Mouse (Mus musculus) limb, embryonic 14.5 days (tissue): ENCODE measurements at regions not wholly inside any gene's neighbourhood (a gene's known extent, or its start where the extent isn't known, plus 50 kb on each side); places are given as distances from the start of the nearest gene placed in this dataset.

Experiments
- ATAC-seq: fragments of 200-750 bp; cut with Nextera tagmentation; 2 replicates; pipeline ENCODE4 v1.8.0; 2017; ENCODE audit warnings: low read depth, moderate number of reproducible peaks, moderate TSS enrichment; ENCODE audit not compliant: low FRiP score
- DNase-seq: peaks from one replicate; pipeline ENCODE4 v3.0.0-alpha.2; 2015; ENCODE audit warnings: low spot score
- H3K27ac ChIP-seq: fragments of 300-500 bp; sonication (generic); replicated peaks from 2 replicates; pipeline ENCODE4 v1.5.1; 2014; ENCODE audit warnings: low read depth, mild to moderate bottlenecking, low read length, moderate library complexity, mixed read lengths
- H3K27me3 ChIP-seq: fragments of 300-500 bp; sonication (generic); 2 replicates; pipeline ENCODE4 v1.6.1; 2014; ENCODE audit warnings: low read length, mixed read lengths; ENCODE audit not compliant: control insufficient read depth, insufficient read depth
- H3K36me3 ChIP-seq: fragments of 300-500 bp; sonication (generic); 2 replicates; pipeline ENCODE4 v1.6.1; 2014; ENCODE audit warnings: mild to moderate bottlenecking, low read length, moderate library complexity, mixed read lengths; ENCODE audit not compliant: control insufficient read depth, insufficient read depth
- H3K4me1 ChIP-seq: fragments of 300-500 bp; sonication (generic); 2 replicates; pipeline ENCODE4 v1.6.1; 2014; ENCODE audit warnings: antibody characterized with exemption, low read length, mixed read lengths; ENCODE audit not compliant: control insufficient read depth, insufficient read depth
- H3K4me2 ChIP-seq: fragments of 300-500 bp; sonication (generic); replicated peaks from 2 replicates; pipeline ENCODE4 v1.6.1; 2014; ENCODE audit warnings: low read depth, mild to moderate bottlenecking, low read length, moderate library complexity; ENCODE audit not compliant: severe bottlenecking
- H3K4me3 ChIP-seq: fragments of 300-500 bp; sonication (generic); replicated peaks from 2 replicates; pipeline ENCODE4 v1.5.1; 2014; ENCODE audit warnings: low read length
- H3K9ac ChIP-seq: fragments of 300-500 bp; sonication (generic); 2 replicates; pipeline ENCODE4 v1.6.1; 2014; ENCODE audit warnings: mild to moderate bottlenecking, low read depth, low read length, moderate library complexity; ENCODE audit not compliant: severe bottlenecking
- H3K9me3 ChIP-seq: fragments of 300-500 bp; sonication (generic); 2 replicates; pipeline ENCODE4 v1.6.1; 2016; ENCODE audit warnings: low read length; ENCODE audit not compliant: control insufficient read depth
- POLR2A ChIP-seq: fragments of 200-500 bp; IDR thresholded peaks from 2 replicates; pipeline ENCODE4 v1.8.0; 2012; ENCODE audit warnings: inconsistent platforms, mild to moderate bottlenecking, moderate library complexity, borderline replicate concordance; ENCODE audit not compliant: insufficient read depth, insufficient read length; ENCODE audit errors: extremely low read depth
- WGBS: fragments of 180-500 bp; shearing (Covaris S2); extraction: QIAGEN DNeasy Blood & Tissue Kit; methylation state at CpG from one replicate; pipeline ENCODE4 v1.1.7; 2014; 5-methylcytosine and 5-hydroxymethylcytosine counted together

- Histone ChIP-seq H3K4me2 (no peak overlapping the region), H3K9ac (no peak overlapping the region), H3K36me3 (no peaks in the 10 kb centered on the region), H3K9me3 (no peaks in the 10 kb centered on the region), H3K27ac (no peak overlapping the region), H3K4me1 (no peaks in the 10 kb centered on the region), H3K4me3 (no peak overlapping the region), H3K27me3 (no peaks in the 10 kb centered on the region)
- ATAC-seq = no peak
- DNase-seq = no peak
- TF ChIP-seq POLR2A = no peak
- 85% methylated on average over 3 of the region's 3 CpGs for WGBS
These were observed 50.6 kb upstream of the Slc8a1 start for GRCm38 (mm10) chr17:81788781-81789180.
